Mouse (Mus musculus): ENCODE results near the gene Sik3.

GRCm38 (mm10) chr9:46268343-46268873, 255.8 kb downstream of the Sik3 start, which contains the start of gene Apoa5:
- TF ChIP-seq MAX (IDR thresholded peaks at IDR 0.05; ENCODE audit: low read depth) (no peak), POLR2AphosphoS2 (IDR thresholded peaks at IDR 0.05; ENCODE audit: insufficient read length, low read depth) (no peak), E2F4 (IDR thresholded peaks at IDR 0.05; ENCODE audit: insufficient read depth) (no peak), USF1 (IDR thresholded peaks at IDR 0.05; ENCODE audit: low read depth) (no peak), POLR2A (IDR thresholded peaks at IDR 0.05; ENCODE audit: insufficient read length, low read depth) (no peak), TCF12 (IDR thresholded peaks at IDR 0.05; ENCODE audit: insufficient read depth, poor library complexity, severe bottlenecking) (no peak), MYOG (IDR thresholded peaks at IDR 0.05; ENCODE audit: control insufficient read depth in 1 of 3, insufficient read depth in 1 of 3, insufficient read length in 2 of 3, low read depth in 2 of 3) (no peak), CEBPB (IDR thresholded peaks at IDR 0.05; ENCODE audit: insufficient read depth, poor library complexity, severe bottlenecking) (no peak), SRF (IDR thresholded peaks at IDR 0.05; ENCODE audit: control insufficient read depth, insufficient read length, low read depth) (no peak), REST (IDR thresholded peaks at IDR 0.05; ENCODE audit: insufficient read depth, insufficient read length) (no peak)
